Mouse (Mus musculus) urinary bladder, postnatal 25 days (tissue): Measurements from ENCODE around the gene Sox6.
"Not testable (repeated sequence)": the region's sequence is repeated elsewhere in the genome, so short reads cannot be mapped to it uniquely, and the experiment has no call there.

Experiments
- DNase-seq: peaks from one replicate; pipeline ENCODE4 v3.0.0; 2022; ENCODE audit warnings: low spot score

Sox6 gene

GRCm38 (mm10) chr7:115645971-115646447, 392.6 kb downstream of the Sox6 start:
- DNase-seq, result no peak

DNA sequence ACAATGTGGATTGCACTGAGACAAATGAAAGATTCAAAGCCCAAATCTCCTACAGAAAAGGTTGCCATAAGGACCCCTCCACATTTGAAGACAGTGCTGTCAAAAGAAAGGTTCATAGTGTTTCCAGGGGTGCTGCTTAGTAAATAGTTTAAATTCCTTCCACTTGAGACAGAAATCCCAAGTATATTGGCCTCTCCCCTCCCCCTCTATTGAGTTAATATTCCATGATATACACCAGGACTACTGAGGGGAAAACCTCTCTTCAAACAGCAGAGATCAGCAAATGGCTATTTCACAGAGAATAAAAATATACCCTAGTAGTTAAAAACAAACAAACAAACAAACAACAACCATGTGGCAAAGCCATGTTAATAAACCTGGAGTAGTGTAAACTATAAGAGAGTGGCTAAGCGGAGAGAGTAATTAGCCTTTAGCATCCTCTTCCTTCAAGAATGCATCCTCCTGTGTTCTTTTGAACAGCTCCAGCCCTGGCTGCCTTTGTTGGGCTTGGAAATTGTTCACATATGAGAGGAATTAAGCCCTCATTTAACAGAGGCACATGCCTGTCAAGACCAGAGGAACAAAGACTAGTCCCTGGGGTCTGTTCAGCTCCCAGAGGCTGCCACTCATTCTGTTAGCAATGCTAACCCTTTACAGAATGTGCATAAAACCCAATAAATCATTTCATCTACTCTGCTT, 393.2 kb downstream of the Sox6 start:
- no peak for DNase-seq

- no peak for DNase-seq
Observed at GRCm38 (mm10) chr7:115630691-115631090, 407.9 kb downstream of the Sox6 start.

- DNase-seq, result no peak
Observed at GRCm38 (mm10) chr7:115630287-115630686, 408.3 kb downstream of the Sox6 start.

DNA sequence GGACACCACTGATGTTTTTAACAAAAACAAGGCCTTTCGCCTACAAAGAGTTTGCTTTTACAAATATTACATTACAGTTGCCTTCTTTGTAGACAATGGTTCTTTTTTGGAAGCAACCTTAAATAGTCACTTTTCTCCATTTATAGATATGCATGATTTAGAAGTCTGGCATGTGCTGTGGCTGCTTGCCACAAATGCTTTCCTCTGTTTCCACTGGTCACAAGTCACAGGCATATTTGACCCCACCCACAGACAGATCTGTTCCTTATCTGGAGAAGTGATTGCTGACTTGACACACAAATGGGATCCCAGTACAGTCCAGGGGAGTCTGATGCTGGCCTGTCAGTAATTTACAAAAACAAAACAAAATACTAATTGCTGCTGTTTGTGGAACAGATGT, 409.8 kb downstream of the Sox6 start:
- no peak for DNase-seq

DNA sequence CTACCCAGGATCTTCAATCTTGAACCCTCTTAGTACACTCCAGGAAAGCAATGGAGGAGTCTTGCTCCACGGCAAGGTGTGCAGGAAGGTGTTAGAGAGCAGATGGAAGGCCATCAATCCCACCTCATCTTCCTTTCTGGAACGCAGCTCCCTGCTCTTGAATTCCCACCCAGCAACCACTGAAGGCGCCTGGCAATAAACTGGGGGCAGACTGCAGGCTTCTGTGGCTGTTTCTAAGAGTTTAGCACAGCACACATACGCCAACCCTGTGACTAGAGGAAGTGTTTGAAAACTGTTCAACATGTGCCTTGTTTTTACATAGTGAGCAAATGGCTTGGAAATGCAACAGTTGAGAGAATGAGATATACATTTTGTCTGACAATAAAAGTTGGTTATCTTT, 412.6 kb downstream of the Sox6 start:
- no peak for DNase-seq

- DNase-seq, result no peak
Observed at GRCm38 (mm10) chr7:115624907-115625552, 413.6 kb downstream of the Sox6 start.

DNA sequence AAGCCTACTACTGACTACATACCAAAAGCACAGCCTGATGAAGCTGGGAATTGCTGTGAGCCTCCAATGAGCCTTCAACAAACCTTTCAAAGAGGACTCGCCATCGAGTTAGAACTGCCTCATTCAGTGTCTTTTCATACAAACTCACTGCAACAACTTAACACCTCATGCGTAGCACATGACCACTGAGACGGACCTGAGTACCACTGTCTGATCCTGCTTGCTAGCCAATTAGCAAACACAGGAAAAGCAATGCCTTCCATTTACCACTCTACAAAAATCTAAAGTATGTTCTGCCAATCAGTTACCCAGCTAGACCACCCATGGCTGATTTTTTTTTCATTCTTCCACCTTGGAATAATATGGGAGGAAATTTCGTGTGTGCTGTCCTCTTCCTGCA, 414.1 kb downstream of the Sox6 start:
- no peak for DNase-seq

- DNase-seq, result no peak
Observed at GRCm38 (mm10) chr7:115615697-115616237, 422.8 kb downstream of the Sox6 start.

DNA sequence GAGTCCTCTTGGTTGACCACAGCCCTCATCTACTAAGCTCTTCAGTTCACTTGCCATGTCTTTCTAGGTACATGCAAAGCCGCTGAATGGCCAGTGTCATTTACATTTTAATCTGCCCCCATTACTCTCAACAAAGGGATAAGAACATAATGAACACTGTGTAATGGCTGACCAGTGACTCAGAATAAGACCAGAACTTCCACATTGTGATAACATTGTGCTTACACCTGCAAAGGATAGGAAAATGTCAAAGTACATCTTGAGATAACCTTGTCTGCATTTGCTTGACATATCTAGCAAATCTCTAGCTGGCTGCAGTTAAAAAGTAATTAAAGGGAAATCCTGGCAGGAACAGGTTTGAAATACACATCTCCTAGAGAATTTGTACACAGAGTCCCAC, 431.1 kb downstream of the Sox6 start:
- no peak for DNase-seq

DNA sequence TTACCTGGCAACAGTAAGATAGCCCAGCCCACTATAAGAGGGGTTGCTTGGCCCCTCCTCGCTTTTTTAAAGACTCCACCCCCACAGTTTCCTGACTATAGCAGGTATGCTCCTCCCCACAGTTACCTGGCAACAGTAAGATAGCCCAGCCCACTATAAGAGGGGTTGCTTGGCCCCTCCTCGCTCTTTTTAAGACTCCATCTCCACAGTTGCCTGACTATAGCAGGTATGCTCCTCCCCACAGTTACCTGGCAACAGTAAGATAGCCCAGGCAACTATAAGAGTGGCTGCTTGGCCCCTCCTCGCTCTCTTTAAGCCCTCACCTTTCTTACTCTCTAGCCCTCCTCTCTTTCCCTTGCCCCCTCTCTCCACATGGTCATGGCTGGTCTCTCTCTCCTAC, 432.5 kb downstream of the Sox6 start:
- DNase-seq, result not testable (repeated sequence)

DNA sequence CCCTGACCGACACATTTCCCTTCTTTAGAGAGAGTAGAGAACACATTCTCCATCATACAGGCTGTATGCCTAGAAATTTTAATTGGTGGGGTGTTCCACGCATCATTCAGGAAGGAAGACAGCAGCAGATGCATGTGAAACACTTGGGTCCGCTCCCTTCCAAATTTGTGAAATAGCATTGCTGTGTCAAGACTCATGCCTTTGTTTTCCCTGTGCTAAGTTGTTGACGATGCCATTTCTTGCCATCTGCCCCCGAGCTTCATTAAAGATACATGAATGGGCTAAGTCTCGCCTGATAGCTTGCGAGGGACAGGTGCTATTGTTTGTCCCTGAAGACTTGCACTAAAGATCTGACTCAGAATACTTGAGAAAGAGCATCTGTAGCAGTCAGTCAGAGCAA, 433.7 kb downstream of the Sox6 start:
- no peak for DNase-seq

DNA sequence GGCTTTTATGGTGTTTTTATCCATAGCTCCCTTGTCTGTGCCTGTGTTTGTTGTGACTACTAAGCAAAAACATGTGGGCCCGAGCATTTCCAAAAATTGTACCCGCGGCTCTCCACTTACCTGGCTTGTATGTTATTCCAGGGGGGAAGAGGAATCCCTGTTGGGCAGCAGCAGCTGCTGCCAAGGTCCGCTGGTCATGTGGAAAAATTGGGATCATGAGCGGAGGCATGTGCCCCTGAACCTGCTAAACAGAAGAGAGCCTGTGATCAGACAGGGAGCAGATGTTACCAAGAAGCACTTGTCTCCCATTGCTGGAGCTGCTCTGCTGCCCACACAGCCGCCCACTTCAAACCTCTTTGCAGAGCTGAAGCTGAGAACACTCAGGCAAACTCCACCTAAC, 441.2 kb downstream of the Sox6 start:
- DNase-seq, result no peak

GRCm38 (mm10) chr7:115580461-115580860, 458.1 kb downstream of the Sox6 start:
- DNase-seq, result no peak

DNA sequence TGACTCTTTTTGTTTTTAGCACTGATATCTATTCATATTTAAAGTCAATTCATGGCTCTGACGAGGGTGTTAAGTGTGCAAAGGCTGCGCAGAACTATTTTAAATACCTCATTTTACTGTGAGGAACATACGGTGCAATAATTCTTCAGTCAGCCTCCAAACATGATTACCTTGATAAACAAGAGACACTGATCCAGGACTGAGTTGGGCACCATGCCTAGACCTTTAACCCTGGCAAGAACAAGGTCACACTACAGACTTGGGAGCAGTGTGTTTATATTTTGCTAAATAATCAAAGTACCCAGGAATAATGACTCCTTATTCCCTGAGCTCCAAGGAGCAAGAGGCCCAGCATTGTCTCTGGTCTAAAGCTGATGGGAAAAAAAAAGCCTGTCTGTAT, 458.8 kb downstream of the Sox6 start:
- no peak for DNase-seq

DNA sequence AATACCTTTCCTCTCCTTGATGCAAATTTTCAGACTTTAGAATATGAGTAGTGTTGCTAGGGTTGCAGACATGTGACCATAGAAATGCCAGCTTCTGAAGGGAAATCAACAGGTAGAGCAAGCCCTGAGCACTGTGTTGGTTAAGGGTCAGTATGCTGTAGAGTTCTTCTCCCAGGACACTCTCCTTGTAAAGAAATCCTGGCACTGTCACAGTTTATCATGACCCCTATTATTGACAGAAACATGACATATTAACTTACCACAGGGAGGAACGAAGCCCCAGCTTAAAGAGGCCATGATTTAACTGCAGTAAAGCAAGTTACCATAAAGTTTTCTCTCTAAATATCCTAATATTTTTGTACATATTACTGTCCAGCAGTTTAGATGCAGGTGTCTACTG, 462.2 kb downstream of the Sox6 start:
- DNase-seq, result no peak

GRCm38 (mm10) chr7:115574834-115575233, 463.8 kb downstream of the Sox6 start:
- no peak for DNase-seq

DNA sequence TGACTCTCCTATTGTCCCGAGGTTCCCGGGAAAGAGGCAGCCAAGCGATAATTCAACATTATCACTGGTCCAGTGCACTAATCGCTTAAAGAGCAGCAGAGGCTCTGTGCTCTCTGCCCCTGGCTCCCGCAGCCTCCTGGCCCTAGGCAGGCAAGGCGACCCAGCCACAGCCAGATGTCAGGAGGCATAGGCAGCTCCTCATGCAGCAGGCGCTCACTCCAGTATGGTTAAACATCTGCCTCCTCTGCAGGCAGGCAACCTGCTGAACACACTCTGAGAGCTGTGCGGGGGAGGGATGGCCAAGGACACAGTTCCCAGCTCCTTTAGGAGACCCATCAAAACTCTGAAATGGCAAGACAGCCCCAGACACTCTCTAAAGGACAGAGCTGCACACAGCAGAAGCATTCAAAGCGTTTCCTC, 469.8 kb downstream of the Sox6 start:
- DNase-seq, result no peak

GRCm38 (mm10) chr7:115568301-115568700, 470.3 kb downstream of the Sox6 start:
- DNase-seq, result no peak

DNA sequence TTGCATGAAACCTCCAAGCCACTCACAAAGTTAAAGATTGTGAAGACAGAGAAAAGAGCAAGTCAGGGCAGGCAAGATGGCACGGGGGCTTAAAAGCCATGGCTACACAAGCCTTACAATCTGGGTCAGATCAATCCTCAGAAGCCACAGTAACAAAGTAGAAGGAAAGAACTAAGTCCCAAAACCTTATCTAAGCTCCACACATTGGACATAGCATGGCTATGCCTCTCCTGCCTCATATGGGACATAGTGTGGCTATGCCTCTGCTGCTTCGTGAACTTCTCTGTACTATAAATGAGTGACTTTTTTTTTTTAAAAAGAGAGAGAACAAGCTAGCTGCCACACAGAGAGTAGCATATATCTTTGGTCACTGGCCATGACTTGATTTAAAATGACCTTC, 471.8 kb downstream of the Sox6 start:
- DNase-seq, result no peak

GRCm38 (mm10) chr7:115565060-115565426, 473.6 kb downstream of the Sox6 start:
- DNase-seq, result no peak

DNA sequence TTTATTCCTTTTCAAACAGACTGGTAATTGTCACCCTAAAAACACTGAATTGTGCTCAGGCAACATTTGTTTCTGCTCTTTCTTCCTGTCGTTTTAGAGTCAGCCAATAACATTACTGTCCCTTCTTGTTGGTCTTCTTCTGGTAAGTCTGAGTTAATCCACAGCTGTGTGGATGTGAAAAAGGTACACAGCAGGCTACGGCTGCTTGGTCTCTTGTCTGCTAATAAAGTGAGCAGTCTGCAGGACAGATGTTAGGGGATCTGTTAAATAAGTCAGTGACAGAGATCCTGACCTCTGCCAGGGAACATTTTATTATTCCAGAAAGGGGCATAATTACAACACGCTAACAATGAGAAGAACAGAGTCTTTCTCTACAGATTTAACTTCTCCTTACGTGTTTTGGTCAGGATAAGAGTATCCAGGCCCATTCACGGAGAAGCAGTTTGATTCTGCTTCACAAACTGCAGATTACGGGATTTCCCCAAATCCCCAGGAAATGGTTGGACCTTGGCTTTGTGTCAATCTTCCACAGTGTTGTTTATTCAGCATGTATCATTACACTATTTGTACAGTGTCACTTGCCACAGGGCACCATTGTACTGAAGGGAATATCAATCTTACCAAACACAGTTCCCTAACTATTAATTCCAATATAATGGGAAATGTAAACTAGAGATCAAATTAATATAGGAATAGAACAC, 474.1 kb downstream of the Sox6 start:
- DNase-seq, result no peak

DNA sequence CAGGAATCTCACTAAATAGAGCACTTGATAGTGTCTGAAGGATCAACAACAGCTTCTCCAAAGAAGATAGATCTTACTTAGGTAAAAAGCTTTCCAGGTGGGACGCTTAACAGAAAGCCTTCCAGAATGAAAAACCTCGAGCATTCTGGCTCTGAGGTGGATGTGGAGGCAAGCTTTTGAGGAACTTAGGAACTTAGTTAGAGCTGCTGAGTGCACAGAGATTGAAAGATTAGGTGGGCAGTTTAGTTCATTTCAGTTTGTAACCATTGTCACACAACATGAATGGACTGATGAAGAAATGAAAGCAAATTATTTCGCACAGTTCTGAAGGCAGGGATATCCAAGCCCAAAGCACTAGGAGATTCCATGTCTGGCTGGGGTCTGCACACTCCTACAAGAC, 481.9 kb downstream of the Sox6 start:
- DNase-seq, result no peak
